Mouse (Mus musculus): ENCODE results near the gene 1700056E22Rik. TPM values are rescaled to one million over a fixed set of nuclear protein-coding genes. Genes with fewer than 3 reads are reported as not detected.

1700056E22Rik gene
- total and polyA plus RNA-seq, 2 experiments from 2014 or later = 0.97 TPM; not detected in 1

- H3K27me3 ChIP-seq (ENCODE audit: insufficient read depth, low read length) = no peaks in the 10 kb centered on the region
- no peaks in the 10 kb centered on the region for H3K9me3 ChIP-seq (ENCODE audit: low read length)
- no peak overlapping the region for H3K27ac ChIP-seq (ENCODE audit: low read depth, low read length)
- no peak for ATAC-seq
- no peak overlapping the region for H3K9ac ChIP-seq
- no peak for DNase-seq
- no peak overlapping the region for H3K4me3 ChIP-seq (ENCODE audit: low read depth, low read length)
- no peaks in the 10 kb centered on the region for H3K36me3 ChIP-seq (ENCODE audit: insufficient read depth)
- no peak for TF ChIP-seq CTCF (IDR thresholded peaks at IDR 0.05; ENCODE audit: low read depth)
- 66% methylated on average over 9 of the region's 9 CpGs for WGBS
- H3K4me2 ChIP-seq (ENCODE audit: low read depth) = no peak overlapping the region
- no peaks in the 10 kb centered on the region for H3K4me1 ChIP-seq (ENCODE audit: insufficient read depth)
Measured at GRCm38 (mm10) chr1:184042745-184043144, 8.6 kb upstream of the 1700056E22Rik start.

- TF ChIP-seq CTCF (IDR thresholded peaks at IDR 0.05; ENCODE audit: low read depth) = no peak
- Histone ChIP-seq H3K4me1 (ENCODE audit: insufficient read depth) (no peaks in the 10 kb centered on the region), H3K27me3 (ENCODE audit: insufficient read depth, low read length) (no peaks in the 10 kb centered on the region), H3K27ac (ENCODE audit: low read depth, low read length) (no peak overlapping the region), H3K4me2 (ENCODE audit: low read depth) (no peak overlapping the region), H3K9me3 (ENCODE audit: low read length) (no peaks in the 10 kb centered on the region), H3K9ac (no peak overlapping the region), H3K4me3 (ENCODE audit: low read depth, low read length) (no peak overlapping the region), H3K36me3 (ENCODE audit: insufficient read depth) (no peaks in the 10 kb centered on the region)
- DNase-seq = no peak
- WGBS = 55% methylated on average over 9 of the region's 9 CpGs
- no peak for ATAC-seq
Measured at GRCm38 (mm10) chr1:184041778-184042573, 7.9 kb upstream of the 1700056E22Rik start.

- 56% methylated on average over 1 of the region's 1 CpGs for WGBS
- Histone ChIP-seq H3K36me3 (ENCODE audit: insufficient read depth) (no peaks in the 10 kb centered on the region), H3K4me2 (ENCODE audit: low read depth) (no peak overlapping the region), H3K9ac (no peak overlapping the region), H3K27ac (ENCODE audit: low read depth, low read length) (no peak overlapping the region), H3K27me3 (ENCODE audit: insufficient read depth, low read length) (no peaks in the 10 kb centered on the region), H3K9me3 (ENCODE audit: low read length) (no peaks in the 10 kb centered on the region), H3K4me1 (ENCODE audit: insufficient read depth) (no peaks in the 10 kb centered on the region), H3K4me3 (ENCODE audit: low read depth, low read length) (no peak overlapping the region)
- no peak for TF ChIP-seq CTCF (IDR thresholded peaks at IDR 0.05; ENCODE audit: low read depth)
- DNase-seq = no peak
- no peak for ATAC-seq
Measured at GRCm38 (mm10) chr1:184040906-184041305, 6.8 kb upstream of the 1700056E22Rik start.

GRCm38 (mm10) chr1:184040181-184040580 is 6.1 kb upstream of the 1700056E22Rik start:
- Histone ChIP-seq H3K4me1 (ENCODE audit: insufficient read depth) (peaks cover 3% of the 10 kb centered on the region; the same call in 1 of the 2 replicates), H3K36me3 (ENCODE audit: insufficient read depth) (no peaks in the 10 kb centered on the region), H3K4me3 (ENCODE audit: low read depth, low read length) (no peak overlapping the region), H3K9me3 (ENCODE audit: low read length) (no peaks in the 10 kb centered on the region), H3K27me3 (ENCODE audit: insufficient read depth, low read length) (no peaks in the 10 kb centered on the region), H3K4me2 (ENCODE audit: low read depth) (no peak overlapping the region), H3K27ac (ENCODE audit: low read depth, low read length) (no peak overlapping the region), H3K9ac (no peak overlapping the region)
- DNase-seq = no peak
- ATAC-seq = no peak
- TF ChIP-seq CTCF (IDR thresholded peaks at IDR 0.05; ENCODE audit: low read depth) = no peak
- WGBS = 85% methylated on average over 11 of the region's 11 CpGs

- Histone ChIP-seq H3K27me3 (ENCODE audit: insufficient read depth, low read length) (no peaks in the 10 kb centered on the region), H3K9me3 (ENCODE audit: low read length) (no peaks in the 10 kb centered on the region), H3K9ac (no peak overlapping the region), H3K36me3 (ENCODE audit: insufficient read depth) (no peaks in the 10 kb centered on the region), H3K27ac (ENCODE audit: low read depth, low read length) (no peak overlapping the region), H3K4me2 (ENCODE audit: low read depth) (no peak overlapping the region), H3K4me3 (ENCODE audit: low read depth, low read length) (no peak overlapping the region), H3K4me1 (ENCODE audit: insufficient read depth) (peaks cover 3% of the 10 kb centered on the region; the same call in 1 of the 2 replicates)
- DNase-seq = no peak
- no peak for TF ChIP-seq CTCF (IDR thresholded peaks at IDR 0.05; ENCODE audit: low read depth)
- ATAC-seq = no peak
- WGBS = 95% methylated on average over 10 of the region's 10 CpGs
Measured at GRCm38 (mm10) chr1:184039301-184039700, 5.2 kb upstream of the 1700056E22Rik start.

GRCm38 (mm10) chr1:184037802-184038201 is 3.7 kb upstream of the 1700056E22Rik start:
- ATAC-seq (no peak), DNase-seq (no peak)
- H3K4me3 ChIP-seq (ENCODE audit: low read depth, low read length) = no peak overlapping the region
- H3K27me3 ChIP-seq (ENCODE audit: insufficient read depth, low read length) = no peaks in the 10 kb centered on the region
- H3K9ac ChIP-seq = no peak overlapping the region
- H3K9me3 ChIP-seq (ENCODE audit: low read length) = no peaks in the 10 kb centered on the region
- peaks cover 3% of the 10 kb centered on the region; the same call in 1 of the 2 replicates for H3K4me1 ChIP-seq (ENCODE audit: insufficient read depth)
- 96% methylated on average over 4 of the region's 4 CpGs for WGBS
- H3K4me2 ChIP-seq (ENCODE audit: low read depth) = no peak overlapping the region
- TF ChIP-seq CTCF (IDR thresholded peaks at IDR 0.05; ENCODE audit: low read depth) = no peak
- H3K27ac ChIP-seq (ENCODE audit: low read depth, low read length) = no peak overlapping the region
- no peaks in the 10 kb centered on the region for H3K36me3 ChIP-seq (ENCODE audit: insufficient read depth)

GRCm38 (mm10) chr1:184035346-184035903 is 1.3 kb upstream of the 1700056E22Rik start:
- Histone ChIP-seq H3K27me3 (ENCODE audit: insufficient read depth, low read length) (no peaks in the 10 kb centered on the region), H3K9me3 (ENCODE audit: low read length) (no peaks in the 10 kb centered on the region), H3K4me2 (ENCODE audit: low read depth) (peak overlapping the region; percentile 87), H3K27ac (ENCODE audit: low read depth, low read length) (no peak overlapping the region), H3K4me1 (ENCODE audit: insufficient read depth) (peaks cover 3% of the 10 kb centered on the region; the same call in 1 of the 2 replicates), H3K36me3 (ENCODE audit: insufficient read depth) (no peaks in the 10 kb centered on the region), H3K9ac (peak overlapping the region; percentile 43), H3K4me3 (ENCODE audit: low read depth, low read length) (peak overlapping the region; percentile 57)
- no peak for TF ChIP-seq CTCF (IDR thresholded peaks at IDR 0.05; ENCODE audit: low read depth)
- ATAC-seq (no peak), DNase-seq (peak; percentile 15)
- 1% methylated on average over 12 of the region's 12 CpGs for WGBS

All from forebrain, postnatal 0 days (tissue).